Mouse (Mus musculus) megakaryocyte, adult 5-6 weeks (primary cell): ENCODE data around the gene Faxc. TPM values are rescaled to one million over a fixed set of nuclear protein-coding genes. Genes with fewer than 3 reads are reported as not detected.

Source experiments
- ATAC-seq: 2 replicates; pipeline ENCODE4 v1.8.0; 2016; ENCODE audit warnings: mild to moderate bottlenecking, inconsistent platforms; ENCODE audit not compliant: poor library complexity, severe bottlenecking
- total RNA-seq, 2 experiments: library from RNA; stranded (forward) in 1 of 2; stranded (reverse) in 1 of 2; fragments of 153-499, 151-499 nt in 1 of 2; fragments of 221-1000, 200-1000 nt in 1 of 2; gene quantifications; 2 replicates each; pipeline versions ENCODE4 v1.2.3 to v1.2.4; 2015 to 2017

The Faxc gene
- total RNA-seq, 2 experiments from 2014 or later: 0.07 TPM; not detected in 1

- ATAC-seq: no peak
Measured at GRCm38 (mm10) chr4:22018414-22018813, 87.3 kb downstream of the Faxc start.

- ATAC-seq: no peak
Measured at GRCm38 (mm10) chr4:22029951-22030350, 98.8 kb downstream of the Faxc start.

Other genes starting within 250 kb of the Faxc start
- gene Prdm13, start 245.4 kb upstream of the Faxc start, total RNA-seq (2015): not detected in 2 replicates
- gene Prdm13, start 245.4 kb upstream of the Faxc start, total RNA-seq (2017): not detected in 2 replicates
- gene Ccnc, start 203.6 kb upstream of the Faxc start, total RNA-seq (2015): 41.6 and 47.0 TPM in 2 replicates
- gene Ccnc, start 203.6 kb upstream of the Faxc start, total RNA-seq (2017): 32.6 and 41.0 TPM in 2 replicates
- 31.3 and 40.4 TPM in 2 replicates for gene Usp45, start 164.2 kb upstream of the Faxc start, total RNA-seq (2015)
- gene Usp45, start 164.2 kb upstream of the Faxc start, total RNA-seq (2017): 22.8 and 23.9 TPM in 2 replicates
- 31.1 and 40.9 TPM in 2 replicates for gene Tstd3, start 164.1 kb upstream of the Faxc start, total RNA-seq (2015)
- 32.6 and 34.4 TPM in 2 replicates for gene Tstd3, start 164.1 kb upstream of the Faxc start, total RNA-seq (2017)
- 125 and 128 TPM in 2 replicates for gene Pnisr, start 83.7 kb upstream of the Faxc start, total RNA-seq (2015)
- gene Pnisr, start 83.7 kb upstream of the Faxc start, total RNA-seq (2017): 96.0 and 115 TPM in 2 replicates
- 3.4 TPM in 2 replicates for gene Coq3, start 51.7 kb upstream of the Faxc start, total RNA-seq (2015)
- gene Coq3, start 51.7 kb upstream of the Faxc start, total RNA-seq (2017): 3.5 and 4.7 TPM in 2 replicates